In genomic region chr14:11811142-11811761, GRCm38 (mm10) we compare ENCODE assay signal across 10 mouse cellular contexts.
DNase-seq lines count a peak whose midpoint lies in the region; ATAC-seq and TF ChIP-seq lines count a peak whose summit lies in the region.
"Had no signal": no experiment of that assay in that cellular context is flagged by ENCODE, and none has a peak within 500 bp of the region (broad histone marks: within the 10 kb centered on the region; RNA-seq: fewer than 3 reads in every experiment).

No protein-coding gene starts in this region.

- DNase-seq in left cerebral cortex, adult 11 months (ENCODE audit: low spot score) = peak; percentile 42
- DNase-seq in left cerebral cortex, postnatal 4 days = no peak
- DNase-seq in adrenal gland, postnatal 10 days = peak; percentile 33
- DNase-seq in heart, postnatal 0 days (ENCODE audit: low spot score) = peak; percentile 38
- DNase-seq in lung, adult 18-20 months = peak; percentile 15 to 55
- no peak for DNase-seq in midbrain, postnatal 0 days (ENCODE audit: low spot score)
- no peak for DNase-seq in layer of hippocampus, adult 9-11 months
- no peak for DNase-seq in layer of hippocampus, postnatal 25 days (ENCODE audit: extremely low spot score in 1 of 2, low spot score in 1 of 2)

- H3K4me2 ChIP-seq in heart, postnatal 0 days (ENCODE audit: low read depth, low read length) = no peak overlapping the region
- no peak overlapping the region for H3K4me2 ChIP-seq in midbrain, postnatal 0 days (ENCODE audit: low read depth, low read length, poor library complexity, severe bottlenecking)
- H3K4me2 ChIP-seq: embryonic facial prominence, embryonic 12.5 days had no signal

- 62% methylated on average over 7 of the region's 7 CpGs for WGBS in heart, postnatal 0 days
- WGBS in midbrain, postnatal 0 days = 77% methylated on average over 7 of the region's 7 CpGs

- no peak for TF ChIP-seq EP300 in heart, postnatal 0 days (IDR thresholded peaks at IDR 0.05; ENCODE audit: low read depth)

- intact Hi-C loops in left cerebral cortex, postnatal 4 days (cut with DNase I) = no loop called here

- peaks cover 3% of the 10 kb centered on the region for H3K4me1 ChIP-seq in heart, postnatal 0 days (ENCODE audit: control insufficient read depth, insufficient read depth)
- no peaks in the 10 kb centered on the region for H3K4me1 ChIP-seq in midbrain, postnatal 0 days (ENCODE audit: insufficient read depth, low read length)

- H3K4me3 ChIP-seq in heart, postnatal 0 days (ENCODE audit: low read depth, low read length) = no peak overlapping the region
- no peak overlapping the region for H3K4me3 ChIP-seq in midbrain, postnatal 0 days (ENCODE audit: low read depth, low read length)
- H3K4me3 ChIP-seq: embryonic facial prominence, embryonic 12.5 days had no signal

- no peak overlapping the region for H3K9ac ChIP-seq in heart, postnatal 0 days (replicated peaks; ENCODE audit: low read depth, low read length)
- no peak overlapping the region for H3K9ac ChIP-seq in midbrain, postnatal 0 days (replicated peaks; ENCODE audit: low read length, poor library complexity, severe bottlenecking)
- H3K9ac ChIP-seq: embryonic facial prominence, embryonic 12.5 days; liver, embryonic 14.5 days had no signal

- H3K27ac ChIP-seq in heart, postnatal 0 days (ENCODE audit: low read depth) = peak overlapping the region; percentile 65
- no peak overlapping the region for H3K27ac ChIP-seq in midbrain, postnatal 0 days (ENCODE audit: low read depth, low read length)
- H3K27ac ChIP-seq: embryonic facial prominence, embryonic 12.5 days; liver, embryonic 14.5 days had no signal

- H3K9me3 ChIP-seq in heart, postnatal 0 days (replicated peaks; ENCODE audit: control insufficient read depth, low read length) = no peaks in the 10 kb centered on the region
- no peaks in the 10 kb centered on the region for H3K9me3 ChIP-seq in midbrain, postnatal 0 days (ENCODE audit: low read length)
- H3K9me3 ChIP-seq: embryonic facial prominence, embryonic 12.5 days had no signal

- peak; percentile 53; the same call in 1 of the 2 replicates for ATAC-seq in heart, postnatal 0 days (ENCODE audit: insufficient read depth, low read depth)
- no peak for ATAC-seq in midbrain, postnatal 0 days (ENCODE audit: low FRiP score)

- no peak for TF ChIP-seq CTCF in heart, postnatal 0 days (IDR thresholded peaks at IDR 0.05; ENCODE audit: low read depth)
- TF ChIP-seq CTCF in midbrain, postnatal 0 days (IDR thresholded peaks at IDR 0.05) = no peak

- no peaks in the 10 kb centered on the region for H3K27me3 ChIP-seq in heart, postnatal 0 days (ENCODE audit: control insufficient read depth, insufficient read depth, low read length)
- no peaks in the 10 kb centered on the region for H3K27me3 ChIP-seq in midbrain, postnatal 0 days (ENCODE audit: insufficient read depth, low read length)
- H3K27me3 ChIP-seq: embryonic facial prominence, embryonic 12.5 days had no signal

- no peaks in the 10 kb centered on the region for H3K36me3 ChIP-seq in heart, postnatal 0 days (replicated peaks; ENCODE audit: control insufficient read depth, insufficient read depth, low read length)
- no peaks in the 10 kb centered on the region for H3K36me3 ChIP-seq in midbrain, postnatal 0 days (ENCODE audit: insufficient read depth, low read length)
- H3K36me3 ChIP-seq: embryonic facial prominence, embryonic 12.5 days had no signal

Comparison
In these comparisons a context has a peak if more than half of its experiments do, and no peak if none do; other contexts are left out.
1. DNase-seq: peak in left cerebral cortex, adult 11 months (single experiment), adrenal gland, postnatal 10 days (single experiment), heart, postnatal 0 days (single experiment) and lung, adult 18-20 months (2 of 2); none in left cerebral cortex, postnatal 4 days (single experiment), midbrain, postnatal 0 days (single experiment), layer of hippocampus, adult 9-11 months (single experiment) and layer of hippocampus, postnatal 25 days (0 of 2).